Mouse (Mus musculus) G1E (cell line): ENCODE results near the gene Cenpo.

ENCODE experiments used
- CTCF ChIP-seq: IDR thresholded peaks from 2 replicates; pipeline ENCODE4 v1.5.1; 2012; ENCODE audit warnings: low read depth, low read length, inconsistent platforms, mixed read lengths
- GATA1 ChIP-seq: IDR thresholded peaks from 2 replicates; pipeline ENCODE4 v1.6.1; 2012; ENCODE audit warnings: borderline replicate concordance, low read length, inconsistent platforms, mixed read lengths

DNA sequence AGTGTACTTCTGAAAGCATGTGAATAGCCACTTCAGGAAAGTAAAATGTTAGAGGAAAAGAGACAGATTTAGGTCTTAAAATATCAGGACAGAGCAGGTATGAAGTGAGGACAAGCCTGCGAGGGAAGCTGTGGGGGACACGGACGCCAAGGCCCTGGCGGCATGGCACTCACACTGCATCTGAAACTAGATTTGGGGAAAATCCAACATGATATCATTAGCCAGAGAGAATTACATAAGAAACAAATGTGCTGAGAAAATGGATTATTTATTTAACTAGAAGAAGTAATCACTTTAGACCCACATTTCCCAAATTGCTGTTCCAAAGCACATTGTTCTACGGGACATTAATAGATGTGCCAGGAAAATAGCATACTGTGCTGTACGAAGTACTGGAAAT is 37.0 kb upstream of the Cenpo start:
- TF ChIP-seq CTCF, result no peak
- no peak for TF ChIP-seq GATA1
